Mouse (Mus musculus): ENCODE data around the gene Plekhb2.
A peak's percentile ranks its signal among the peaks of the same experiment; 100 is the strongest.

Gene Plekhb2

DNA sequence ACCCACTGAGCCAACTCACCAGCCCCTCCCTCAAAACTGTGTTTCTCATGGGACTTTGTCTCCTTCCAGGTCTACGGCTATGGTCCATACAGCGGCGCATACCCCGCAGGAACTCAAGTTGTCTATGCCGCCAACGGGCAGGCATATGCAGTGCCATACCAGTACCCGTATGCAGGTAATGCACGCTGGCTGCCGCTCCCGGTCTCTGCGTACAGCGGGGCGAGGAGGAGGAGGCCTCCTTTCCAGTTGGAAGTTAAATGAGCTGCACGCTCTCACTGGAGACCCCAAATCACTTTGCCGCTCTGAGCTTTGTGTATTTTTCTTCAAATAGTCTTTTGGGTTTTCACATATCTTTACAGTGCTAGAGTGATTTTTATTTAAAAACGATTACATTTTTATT lies 19.5 kb downstream of the Plekhb2 start:
- DNase-seq, result no peak

DNA sequence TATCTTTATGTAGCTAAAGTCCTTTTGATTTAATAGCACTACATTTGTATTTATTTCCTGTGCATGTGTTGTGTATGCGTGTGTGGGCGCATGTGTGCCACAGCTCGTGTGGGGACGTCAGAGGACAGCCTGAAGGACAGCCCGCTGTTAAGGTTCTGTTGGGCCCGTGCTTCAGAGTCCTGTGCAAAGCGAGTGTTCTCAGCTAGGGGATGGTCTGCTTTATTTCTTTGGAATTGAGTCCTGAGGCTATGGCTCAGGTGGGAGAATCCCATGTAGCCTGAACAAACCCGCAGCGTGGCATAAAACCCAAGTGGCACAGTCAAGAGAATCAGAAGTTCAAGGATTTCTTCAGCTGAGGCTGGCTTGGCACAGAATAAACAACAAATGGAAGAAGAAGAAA lies 21.4 kb downstream of the Plekhb2 start:
- no peak for DNase-seq

DNA sequence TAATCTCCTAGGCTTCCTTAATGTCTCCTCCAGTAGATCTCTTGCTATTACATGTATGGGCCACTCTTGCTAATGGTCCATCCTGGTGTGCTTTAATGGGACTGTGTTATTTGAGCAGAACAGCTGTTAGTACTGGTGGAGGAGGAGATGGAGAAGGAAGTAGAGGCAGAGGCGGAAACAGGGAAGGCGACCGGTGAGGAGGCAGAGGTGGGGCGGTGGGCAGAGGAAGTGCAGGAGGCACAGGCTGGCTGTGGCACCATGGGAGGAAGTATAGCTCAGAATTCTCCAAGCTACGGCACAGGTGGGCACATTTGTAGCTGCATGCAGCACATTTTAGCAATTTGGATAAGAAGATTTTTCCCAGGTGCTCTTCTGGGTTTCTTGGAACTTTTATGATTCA lies 23.8 kb downstream of the Plekhb2 start:
- DNase-seq, result no peak

DNA sequence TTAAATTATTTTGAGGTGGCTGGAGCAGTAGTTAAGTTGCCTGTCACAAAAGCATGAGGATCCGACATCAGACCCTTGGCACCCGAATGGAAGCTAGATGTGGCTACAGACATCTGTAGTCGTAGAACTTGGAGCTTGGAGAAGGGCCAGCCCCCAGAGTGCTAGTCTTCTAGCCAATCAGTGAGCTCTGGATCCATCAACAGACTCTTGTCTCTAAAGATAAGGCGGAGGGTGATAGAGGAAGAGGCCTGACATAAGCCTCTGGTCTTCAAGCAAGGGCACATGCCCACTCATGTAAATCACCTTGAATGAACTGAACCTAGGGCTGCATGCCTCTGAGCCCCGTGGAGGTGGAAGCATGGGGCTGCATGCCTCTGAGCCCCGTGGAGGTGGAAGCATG lies 29.8 kb downstream of the Plekhb2 start:
- DNase-seq, result no peak

DNA sequence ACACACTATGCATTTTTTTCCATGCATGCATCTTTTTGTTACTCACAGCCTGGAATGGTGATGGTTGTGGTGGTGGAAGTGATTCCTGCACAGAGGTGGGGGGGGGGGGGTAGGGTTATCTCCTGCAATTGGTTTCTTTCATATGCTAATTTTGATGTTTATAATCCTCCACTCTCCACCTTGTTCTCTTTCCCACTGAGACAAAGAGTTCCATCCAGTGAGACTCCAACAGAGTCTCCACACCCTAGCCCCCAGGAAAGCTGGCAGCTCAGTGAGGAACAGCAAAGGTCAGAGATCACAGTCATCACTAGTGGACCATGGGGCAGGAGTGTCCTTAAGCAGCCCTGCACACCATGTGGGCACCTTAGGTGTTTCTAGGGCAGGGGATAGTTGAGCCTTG lies 34.0 kb downstream of the Plekhb2 start:
- no peak for DNase-seq

DNA sequence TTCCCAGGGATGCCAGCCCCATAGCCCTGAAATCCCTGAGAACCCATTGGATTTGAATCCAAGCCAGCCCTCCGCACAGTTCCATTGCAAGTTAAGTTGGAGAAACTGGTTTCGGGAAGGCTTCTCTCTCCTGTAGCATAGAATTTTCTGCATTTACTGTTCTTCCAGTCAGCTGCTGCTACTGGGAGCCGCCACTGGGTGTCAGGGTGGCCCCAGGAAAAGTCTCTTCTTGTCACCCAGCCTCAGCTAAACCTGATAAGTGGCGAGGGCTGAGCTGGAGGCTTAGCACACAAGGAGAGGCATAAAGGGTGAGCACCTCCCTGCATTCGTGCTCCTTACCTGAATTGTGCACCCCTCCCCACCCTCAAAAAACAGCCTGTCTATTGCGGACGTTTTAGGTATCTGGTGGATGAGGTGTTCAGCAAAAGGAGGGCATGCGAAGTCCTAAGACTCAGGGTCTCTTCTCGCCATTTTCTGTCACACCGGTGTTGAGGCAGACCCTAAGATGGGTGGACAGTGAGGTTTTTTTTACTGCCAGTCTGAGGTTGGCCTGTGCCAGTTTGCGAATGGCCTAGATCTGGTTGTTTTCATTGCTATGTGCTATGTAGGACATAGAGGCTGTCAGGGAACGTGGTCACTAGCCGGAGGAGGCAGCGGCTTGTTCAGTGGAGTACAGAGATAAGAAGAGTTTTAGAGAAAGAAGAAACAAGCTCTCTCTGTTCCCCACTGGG lies 41.9 kb downstream of the Plekhb2 start:
- peak; percentile 35 to 44 for DNase-seq

DNA sequence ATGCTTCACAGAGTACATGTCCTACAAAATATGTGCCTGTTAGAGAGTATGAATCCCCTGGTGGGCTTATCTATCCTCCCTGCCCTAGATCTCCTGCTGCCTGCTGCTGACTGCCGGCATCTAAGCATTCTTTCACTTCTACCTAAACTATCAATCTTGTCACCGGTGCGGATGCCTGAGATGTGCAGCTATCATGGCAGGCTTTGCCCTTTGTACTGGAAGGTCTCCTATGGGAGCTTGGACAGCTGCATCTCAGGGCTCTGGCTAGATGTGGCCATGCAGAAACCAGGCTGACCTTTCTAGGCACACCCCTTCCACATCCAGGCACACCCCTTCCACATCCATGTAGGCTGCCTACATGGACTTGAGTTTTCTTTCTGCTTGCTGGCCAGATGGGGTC lies 42.7 kb downstream of the Plekhb2 start:
- no peak for DNase-seq

DNA sequence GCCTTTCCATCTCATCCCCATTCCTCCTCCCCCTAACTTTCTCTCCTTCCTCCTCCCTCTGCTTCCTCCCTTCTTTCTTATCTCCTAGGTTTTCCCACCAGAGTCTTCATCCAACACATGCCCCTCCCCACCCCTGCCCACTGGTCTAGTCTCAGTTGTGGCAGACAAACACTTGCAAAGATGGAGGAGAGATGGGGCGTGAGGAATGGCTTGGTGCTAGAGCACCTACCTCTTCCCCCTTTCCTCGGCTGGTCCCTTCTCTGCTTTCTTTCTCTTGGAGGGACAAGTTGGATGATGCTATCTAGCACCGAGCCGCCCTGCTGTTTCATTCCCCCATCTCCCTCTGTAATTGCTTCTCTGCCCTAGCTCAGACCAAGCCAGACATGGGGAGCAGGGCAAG lies 43.6 kb downstream of the Plekhb2 start:
- DNase-seq, result no peak

DNA sequence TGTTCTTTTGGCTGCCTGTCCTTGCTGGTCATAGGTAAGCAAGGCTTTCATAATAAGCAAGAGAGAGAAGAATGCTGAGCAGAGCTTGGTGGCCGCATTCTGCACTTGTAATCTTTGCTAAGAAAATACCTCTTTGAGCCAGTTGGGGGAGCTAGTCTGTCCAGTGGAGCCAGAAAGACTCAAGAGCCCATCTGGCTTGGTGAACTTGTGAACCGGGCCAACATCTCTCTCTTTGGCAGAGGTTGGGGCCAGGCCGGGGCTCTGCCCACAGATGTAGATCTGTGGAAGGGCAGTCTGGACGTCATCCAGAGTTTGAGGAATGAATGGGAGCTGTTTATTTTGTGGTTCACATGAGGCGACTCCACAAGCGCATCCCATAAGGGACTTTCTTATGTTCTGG lies 44.1 kb downstream of the Plekhb2 start:
- no peak for DNase-seq

DNA sequence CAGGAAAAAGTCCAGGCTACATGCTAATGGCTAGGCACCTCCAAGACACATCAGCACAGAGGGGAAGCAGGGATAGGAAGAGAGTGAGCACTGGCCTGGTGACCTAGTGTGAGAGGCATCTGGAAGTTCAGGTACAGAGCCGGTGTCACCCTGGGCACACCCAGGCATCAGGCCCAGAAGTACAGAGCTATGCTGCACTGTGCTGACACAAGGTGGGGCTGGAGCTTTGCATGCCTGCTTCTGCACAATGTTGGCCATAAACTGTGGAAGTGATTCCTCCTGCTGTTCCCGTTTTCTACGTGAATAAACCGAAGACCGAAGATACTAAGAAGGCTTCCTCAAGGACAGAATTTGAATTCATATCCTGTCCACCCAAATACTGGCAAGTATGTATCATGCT lies 46.3 kb downstream of the Plekhb2 start:
- no peak for DNase-seq

DNA sequence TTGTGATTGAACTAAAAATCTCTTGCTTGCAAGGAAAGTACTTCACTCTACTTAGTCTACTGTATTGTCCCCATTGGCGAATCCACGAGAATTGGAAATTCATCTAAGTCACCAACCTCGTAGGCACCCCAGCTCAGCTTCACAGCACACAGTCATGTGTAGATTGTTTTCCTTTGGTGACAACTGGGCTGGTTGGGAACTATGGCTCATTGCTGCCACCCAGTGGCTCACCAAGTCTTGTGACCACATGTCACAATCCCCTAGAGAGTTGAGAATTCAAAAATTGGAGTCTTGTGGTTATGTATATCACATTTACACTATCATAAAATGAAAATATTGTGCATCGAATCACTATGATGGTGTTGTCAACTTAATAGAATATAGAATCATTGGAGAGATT lies 47.1 kb downstream of the Plekhb2 start:
- DNase-seq, result peak in 1 of 2 experiments; percentile 54

DNA sequence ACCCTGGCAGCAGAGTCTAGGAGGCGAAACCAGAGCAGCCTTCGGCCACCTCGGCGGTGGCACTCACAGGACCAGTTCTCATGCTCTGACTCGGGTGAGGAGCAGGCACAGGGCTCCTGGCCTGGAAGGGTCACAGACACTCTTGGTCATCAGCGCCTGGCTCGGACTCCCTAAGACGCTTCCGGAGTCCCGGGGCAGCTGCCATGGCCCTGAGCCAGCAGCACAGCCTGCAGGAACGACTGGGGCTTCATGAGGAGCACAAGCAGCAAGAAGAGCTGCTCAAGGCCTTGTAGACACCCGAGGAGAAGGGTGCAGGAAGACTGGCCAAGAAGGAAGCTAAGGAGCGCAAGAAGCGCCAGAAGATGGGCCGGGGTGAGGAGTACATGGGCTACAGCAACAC lies 78.9 kb downstream of the Plekhb2 start:
- peak; percentile 10 to 61 for DNase-seq

Measured in lung, postnatal 4 days (tissue).